In genomic region chr11:120573585-120574277, GRCm38 (mm10) we compare ENCODE assay signal across 1 mouse cellular context.
TF ChIP-seq lines count a peak whose summit lies in the region.

No protein-coding gene starts in this region.

TF ChIP-seq in CH12.LX, 34 proteins besides CTCF, POLR2A, EP300 and RAD21 (continued from another document):
- TF ChIP-seq UBTF (IDR thresholded peaks at IDR 0.05; ENCODE audit: low read depth, low read length) = peak; percentile 39; the same call in 1 of the 2 replicates
- no peak for TF ChIP-seq ZKSCAN1 (IDR thresholded peaks at IDR 0.05; ENCODE audit: borderline replicate concordance, low read depth, low read length)
- peak; percentile 87 for TF ChIP-seq JUN (IDR thresholded peaks at IDR 0.05; ENCODE audit: insufficient read depth, low read depth, low read length)
- TF ChIP-seq ZNF384 (IDR thresholded peaks at IDR 0.05; ENCODE audit: low read depth, low read length) = peak; percentile 34; the same call in 1 of the 2 replicates
- peak; percentile 96 for TF ChIP-seq MYC (IDR thresholded peaks at IDR 0.05; ENCODE audit: low read depth, low read length)
- TF ChIP-seq PAX5 (IDR thresholded peaks at IDR 0.05; ENCODE audit: low read length) = no peak
- peak; percentile 13; the same call in 1 of the 2 replicates for TF ChIP-seq SIN3A (IDR thresholded peaks at IDR 0.05; ENCODE audit: low read length)
- TF ChIP-seq ETS1 (conservative IDR thresholded peaks at IDR 0.05; ENCODE audit: low read depth, low read length) = peak; percentile 77
- peak; percentile 75; the same call in 1 of the 2 replicates for TF ChIP-seq MAX (IDR thresholded peaks at IDR 0.05; ENCODE audit: low read length)
- TF ChIP-seq JUND (conservative IDR thresholded peaks at IDR 0.05; ENCODE audit: low read depth, low read length) = peak; percentile 91
- peak; percentile 2; the same call in 1 of the 2 replicates for TF ChIP-seq ZMIZ1 (IDR thresholded peaks at IDR 0.05; ENCODE audit: low read depth, low read length)
- TF ChIP-seq MAZ (IDR thresholded peaks at IDR 0.05; ENCODE audit: low read depth, low read length) = no peak
- TF ChIP-seq NELFE (IDR thresholded peaks at IDR 0.05; ENCODE audit: low read depth, low read length) = no peak
